Mouse (Mus musculus) MN1 (cell line): Measurements from ENCODE around the gene Nav2.

Source experiments
- DNase-seq: peaks from one replicate; pipeline ENCODE4 v3.0.0-alpha.2; 2016; ENCODE audit warnings: low spot score

Gene Nav2

GRCm38 (mm10) chr7:48888751-48889150, 19.8 kb upstream of the Nav2 start:
- DNase-seq: no peak

- DNase-seq: no peak
Observed at GRCm38 (mm10) chr7:48891029-48891428, 17.5 kb upstream of the Nav2 start.

GRCm38 (mm10) chr7:48893093-48893492, 15.4 kb upstream of the Nav2 start:
- no peak for DNase-seq

GRCm38 (mm10) chr7:48894152-48894551, 14.4 kb upstream of the Nav2 start:
- DNase-seq: peak; percentile 56

- no peak for DNase-seq
Observed at GRCm38 (mm10) chr7:48894763-48895162, 13.8 kb upstream of the Nav2 start.

- DNase-seq: no peak
Observed at GRCm38 (mm10) chr7:48895475-48895874, 13.0 kb upstream of the Nav2 start.

GRCm38 (mm10) chr7:48896051-48896450, 12.5 kb upstream of the Nav2 start:
- DNase-seq: no peak

GRCm38 (mm10) chr7:48897539-48898163, 10.9 kb upstream of the Nav2 start:
- no peak for DNase-seq

GRCm38 (mm10) chr7:48898416-48898815, 10.1 kb upstream of the Nav2 start:
- DNase-seq: no peak

- no peak for DNase-seq
Observed at GRCm38 (mm10) chr7:48900408-48901167, 7.9 kb upstream of the Nav2 start.

- no peak for DNase-seq
Observed at GRCm38 (mm10) chr7:48902454-48902853, 6.1 kb upstream of the Nav2 start.

GRCm38 (mm10) chr7:48909342-48909671, 791 bp downstream of the Nav2 start:
- no peak for DNase-seq

GRCm38 (mm10) chr7:48910282-48910681, 1.8 kb downstream of the Nav2 start:
- DNase-seq: no peak

- no peak for DNase-seq
Observed at GRCm38 (mm10) chr7:48911146-48911545, 2.6 kb downstream of the Nav2 start.

GRCm38 (mm10) chr7:48914630-48915506, 6.4 kb downstream of the Nav2 start:
- no peak for DNase-seq

GRCm38 (mm10) chr7:48917463-48917862, 8.9 kb downstream of the Nav2 start:
- no peak for DNase-seq

GRCm38 (mm10) chr7:48917988-48918387, 9.5 kb downstream of the Nav2 start:
- DNase-seq: no peak

- DNase-seq: no peak
Observed at GRCm38 (mm10) chr7:48918389-48918788, 9.9 kb downstream of the Nav2 start.

- no peak for DNase-seq
Observed at GRCm38 (mm10) chr7:48923620-48924019, 15.1 kb downstream of the Nav2 start.

GRCm38 (mm10) chr7:48925214-48925613, 16.7 kb downstream of the Nav2 start:
- no peak for DNase-seq

GRCm38 (mm10) chr7:48928364-48928763, 19.8 kb downstream of the Nav2 start:
- DNase-seq: no peak

- no peak for DNase-seq
Observed at GRCm38 (mm10) chr7:48930399-48930798, 21.9 kb downstream of the Nav2 start.

- DNase-seq: no peak
Observed at GRCm38 (mm10) chr7:48932138-48932537, 23.6 kb downstream of the Nav2 start.
